Mouse (Mus musculus) hindbrain, embryonic 15.5 days (tissue): ENCODE measurements around the gene Msi2. TPM values are rescaled to one million over a fixed set of nuclear protein-coding genes. Genes with fewer than 3 reads are reported as not detected.

ENCODE experiments used
- ATAC-seq: fragments of 200-750 bp; cut with Nextera tagmentation; 2 replicates; pipeline ENCODE4 v1.8.0; 2017; ENCODE audit warnings: low read depth, moderate number of reproducible peaks, moderate TSS enrichment; ENCODE audit not compliant: low FRiP score
- H3K27ac ChIP-seq: fragments of 300-500 bp; sonication (generic); replicated peaks from 2 replicates; pipeline ENCODE4 v1.5.1; 2015; ENCODE audit warnings: mild to moderate bottlenecking, inconsistent platforms
- H3K27me3 ChIP-seq: fragments of 300-500 bp; sonication (generic); 2 replicates; pipeline ENCODE4 v1.6.1; 2015; ENCODE audit warnings: control low read depth, inconsistent platforms
- H3K36me3 ChIP-seq: fragments of 300-500 bp; sonication (generic); 2 replicates; pipeline ENCODE4 v1.6.1; 2015; ENCODE audit warnings: control low read depth, inconsistent platforms
- H3K4me1 ChIP-seq: fragments of 300-500 bp; sonication (generic); replicated peaks from 2 replicates; pipeline ENCODE4 v1.6.1; 2015; ENCODE audit warnings: control low read depth, inconsistent platforms
- H3K4me2 ChIP-seq: fragments of 300-500 bp; sonication (generic); 2 replicates; pipeline ENCODE4 v1.6.1; 2015; ENCODE audit warnings: moderate library complexity, mild to moderate bottlenecking, inconsistent platforms
- H3K4me3 ChIP-seq: fragments of 300-500 bp; sonication (generic); 2 replicates; pipeline ENCODE4 v1.5.1; 2015; ENCODE audit warnings: mild to moderate bottlenecking, inconsistent platforms
- H3K9ac ChIP-seq: fragments of 300-500 bp; sonication (generic); 2 replicates; pipeline ENCODE4 v1.6.1; 2015; ENCODE audit warnings: inconsistent platforms
- H3K9me3 ChIP-seq: fragments of 300-500 bp; sonication (generic); 2 replicates; pipeline ENCODE4 v1.6.1; 2016; ENCODE audit warnings: control low read depth, inconsistent platforms
- WGBS: fragments of 180-500 bp; shearing (Covaris S2); methylation state at CpG from one replicate; pipeline ENCODE4 v1.1.7; 2015; 5-methylcytosine and 5-hydroxymethylcytosine counted together
- polyA plus RNA-seq: library from polyadenylated mRNA; unstranded; fragments of >200 nt; fragmentation: Nextera tagmentation; extraction: Ambion mirVana; gene quantifications from 2 replicates; pipeline ENCODE4 v1.2.1, GENCODE M21; 2015

Gene Msi2
- polyA plus RNA-seq, 1 experiment from 2014 or later = 35.9 TPM

- Histone ChIP-seq H3K4me3 (no peak overlapping the region), H3K9ac (no peak overlapping the region), H3K27ac (peak overlapping the region; percentile 73), H3K9me3 (no peaks in the 10 kb centered on the region), H3K36me3 (no peaks in the 10 kb centered on the region), H3K4me1 (peaks cover 45% of the 10 kb centered on the region), H3K27me3 (no peaks in the 10 kb centered on the region), H3K4me2 (no peak overlapping the region)
- ATAC-seq = no peak
- WGBS = 53% methylated on average over 4 of the region's 4 CpGs
Observed at GRCm38 (mm10) chr11:88629165-88629564, 89.1 kb downstream of the Msi2 start.

GRCm38 (mm10) chr11:88628676-88629075 lies 89.6 kb downstream of the Msi2 start:
- no peak overlapping the region for H3K4me2 ChIP-seq
- H3K9me3 ChIP-seq = no peaks in the 10 kb centered on the region
- 75% methylated on average over 3 of the region's 3 CpGs for WGBS
- peaks cover 48% of the 10 kb centered on the region for H3K4me1 ChIP-seq
- no peak for ATAC-seq
- no peak overlapping the region for H3K9ac ChIP-seq
- no peak overlapping the region for H3K27ac ChIP-seq
- H3K4me3 ChIP-seq = no peak overlapping the region
- no peaks in the 10 kb centered on the region for H3K27me3 ChIP-seq
- no peaks in the 10 kb centered on the region for H3K36me3 ChIP-seq

- peaks cover 57% of the 10 kb centered on the region for H3K4me1 ChIP-seq
Observed at GRCm38 (mm10) chr11:88627327-88627726, 91.0 kb downstream of the Msi2 start.

GRCm38 (mm10) chr11:88626576-88626975 lies 91.7 kb downstream of the Msi2 start:
- Histone ChIP-seq H3K27me3 (no peaks in the 10 kb centered on the region), H3K4me2 (no peak overlapping the region), H3K27ac (0 out of 2 replicates have a peak overlapping the region, but pooled peaks have one; percentile 25), H3K9me3 (no peaks in the 10 kb centered on the region), H3K36me3 (no peaks in the 10 kb centered on the region), H3K4me1 (peaks cover 61% of the 10 kb centered on the region), H3K4me3 (no peak overlapping the region), H3K9ac (no peak overlapping the region)
- 62% methylated on average over 8 of the region's 8 CpGs for WGBS
- no peak for ATAC-seq

More at GRCm38 (mm10) chr11:88627327-88627726, 91.0 kb downstream of the Msi2 start:
- no peak overlapping the region for H3K4me3 ChIP-seq
- H3K27me3 ChIP-seq = no peaks in the 10 kb centered on the region
- H3K4me2 ChIP-seq = no peak overlapping the region
- no peak overlapping the region for H3K9ac ChIP-seq
- 0 out of 2 replicates have a peak overlapping the region, but pooled peaks have one; percentile 25 for H3K27ac ChIP-seq
- no peaks in the 10 kb centered on the region for H3K36me3 ChIP-seq
- WGBS = 72% methylated on average over 7 of the region's 7 CpGs
- no peak for ATAC-seq
- no peaks in the 10 kb centered on the region for H3K9me3 ChIP-seq

- no peak overlapping the region for H3K4me2 ChIP-seq
- H3K9me3 ChIP-seq = no peaks in the 10 kb centered on the region
- H3K4me3 ChIP-seq = no peak overlapping the region
- ATAC-seq = no peak
- peaks cover 66% of the 10 kb centered on the region for H3K4me1 ChIP-seq
- H3K9ac ChIP-seq = no peak overlapping the region
- WGBS = 68% methylated on average over 9 of the region's 9 CpGs
- no peaks in the 10 kb centered on the region for H3K36me3 ChIP-seq
- no peaks in the 10 kb centered on the region for H3K27me3 ChIP-seq
- no peak overlapping the region for H3K27ac ChIP-seq
Observed at GRCm38 (mm10) chr11:88626061-88626460, 92.3 kb downstream of the Msi2 start.

GRCm38 (mm10) chr11:88625063-88625462 lies 93.2 kb downstream of the Msi2 start:
- no peak overlapping the region for H3K27ac ChIP-seq
- H3K4me1 ChIP-seq = peaks cover 68% of the 10 kb centered on the region
- no peak overlapping the region for H3K4me2 ChIP-seq
- no peak overlapping the region for H3K4me3 ChIP-seq
- H3K9ac ChIP-seq = no peak overlapping the region
- no peaks in the 10 kb centered on the region for H3K36me3 ChIP-seq
- no peak for ATAC-seq
- no peaks in the 10 kb centered on the region for H3K9me3 ChIP-seq
- H3K27me3 ChIP-seq = no peaks in the 10 kb centered on the region
- WGBS = 71% methylated on average over 14 of the region's 14 CpGs

- H3K4me1 ChIP-seq = peaks cover 71% of the 10 kb centered on the region
- no peak overlapping the region for H3K4me3 ChIP-seq
- no peak overlapping the region for H3K27ac ChIP-seq
Observed at GRCm38 (mm10) chr11:88624627-88625026, 93.7 kb downstream of the Msi2 start.

GRCm38 (mm10) chr11:88623671-88624070 lies 94.6 kb downstream of the Msi2 start:
- H3K4me1 ChIP-seq = peaks cover 71% of the 10 kb centered on the region
- no peaks in the 10 kb centered on the region for H3K27me3 ChIP-seq
- no peak overlapping the region for H3K4me2 ChIP-seq
- 77% methylated on average over 6 of the region's 6 CpGs for WGBS
- H3K9me3 ChIP-seq = no peaks in the 10 kb centered on the region
- H3K9ac ChIP-seq = no peak overlapping the region
- H3K27ac ChIP-seq = no peak overlapping the region; the same call in 1 of the 2 replicates
- ATAC-seq = no peak
- H3K4me3 ChIP-seq = no peak overlapping the region
- H3K36me3 ChIP-seq = no peaks in the 10 kb centered on the region

More at GRCm38 (mm10) chr11:88624627-88625026, 93.7 kb downstream of the Msi2 start:
- H3K27me3 ChIP-seq = no peaks in the 10 kb centered on the region
- no peaks in the 10 kb centered on the region for H3K36me3 ChIP-seq
- 70% methylated on average over 6 of the region's 6 CpGs for WGBS
- H3K4me2 ChIP-seq = no peak overlapping the region
- no peaks in the 10 kb centered on the region for H3K9me3 ChIP-seq
- ATAC-seq = no peak
- no peak overlapping the region for H3K9ac ChIP-seq

GRCm38 (mm10) chr11:88622496-88622895 lies 95.8 kb downstream of the Msi2 start:
- 50% methylated on average over 6 of the region's 6 CpGs for WGBS
- Histone ChIP-seq H3K36me3 (no peaks in the 10 kb centered on the region), H3K9me3 (no peaks in the 10 kb centered on the region), H3K4me1 (peaks cover 72% of the 10 kb centered on the region), H3K9ac (no peak overlapping the region), H3K4me3 (no peak overlapping the region), H3K27me3 (no peaks in the 10 kb centered on the region), H3K4me2 (no peak overlapping the region), H3K27ac (no peak overlapping the region)
- ATAC-seq = no peak

- Histone ChIP-seq H3K36me3 (no peaks in the 10 kb centered on the region), H3K27me3 (no peaks in the 10 kb centered on the region), H3K4me3 (no peak overlapping the region), H3K9me3 (no peaks in the 10 kb centered on the region), H3K27ac (no peak overlapping the region), H3K9ac (no peak overlapping the region), H3K4me1 (peaks cover 73% of the 10 kb centered on the region), H3K4me2 (no peak overlapping the region)
- ATAC-seq = no peak
- 73% methylated on average over 4 of the region's 4 CpGs for WGBS
Observed at GRCm38 (mm10) chr11:88621789-88622188, 96.5 kb downstream of the Msi2 start.

GRCm38 (mm10) chr11:88620158-88620973 lies 97.9 kb downstream of the Msi2 start:
- Histone ChIP-seq H3K4me2 (no peak overlapping the region), H3K4me3 (no peak overlapping the region), H3K27ac (peak overlapping the region; percentile 32), H3K9me3 (no peaks in the 10 kb centered on the region), H3K27me3 (no peaks in the 10 kb centered on the region), H3K9ac (no peak overlapping the region), H3K36me3 (no peaks in the 10 kb centered on the region), H3K4me1 (peaks cover 62% of the 10 kb centered on the region)
- WGBS = 15% methylated on average over 15 of the region's 15 CpGs
- peak; percentile 33; the same call in 1 of the 2 replicates for ATAC-seq

- H3K36me3 ChIP-seq = no peaks in the 10 kb centered on the region
- H3K4me3 ChIP-seq = no peak overlapping the region
- H3K9me3 ChIP-seq = no peaks in the 10 kb centered on the region
- ATAC-seq = no peak
- H3K27me3 ChIP-seq = no peaks in the 10 kb centered on the region
- H3K27ac ChIP-seq = peak overlapping the region; percentile 32
- H3K4me1 ChIP-seq = peaks cover 62% of the 10 kb centered on the region
- no peak overlapping the region for H3K4me2 ChIP-seq
- 55% methylated on average over 9 of the region's 9 CpGs for WGBS
- H3K9ac ChIP-seq = no peak overlapping the region
Observed at GRCm38 (mm10) chr11:88619468-88620157, 98.7 kb downstream of the Msi2 start.
